Mouse (Mus musculus) lung, postnatal 0 days (tissue): ENCODE data around the gene Slc44a4. TPM values are rescaled to one million over a fixed set of nuclear protein-coding genes. Genes with fewer than 3 reads are reported as not detected.

Source experiments
- ATAC-seq: fragments of 200-750 bp; cut with Nextera tagmentation; 2 replicates; pipeline ENCODE4 v1.8.0; 2017; ENCODE audit warnings: moderate library complexity
- DNase-seq: peaks from one replicate; pipeline ENCODE4 v3.0.0-alpha.2; 2016; ENCODE audit warnings: low spot score
- H3K27ac ChIP-seq: fragments of 300-500 bp; sonication (generic); 2 replicates; pipeline ENCODE4 v1.5.1; 2014; ENCODE audit warnings: antibody characterized with exemption, mild to moderate bottlenecking, low read length, mixed read lengths
- H3K27me3 ChIP-seq: fragments of 300-500 bp; sonication (generic); replicated peaks from 2 replicates; pipeline ENCODE4 v1.6.1; 2014; ENCODE audit warnings: low read length, mixed read lengths; ENCODE audit not compliant: insufficient read depth
- H3K36me3 ChIP-seq: fragments of 300-500 bp; sonication (generic); 2 replicates; pipeline ENCODE4 v1.6.1; 2014; ENCODE audit warnings: low read length, mixed read lengths; ENCODE audit not compliant: insufficient read depth
- H3K4me1 ChIP-seq: fragments of 300-500 bp; sonication (generic); 2 replicates; pipeline ENCODE4 v1.6.1; 2014; ENCODE audit warnings: antibody characterized with exemption, low read depth, low read length, mixed read lengths; ENCODE audit not compliant: insufficient read depth
- H3K4me2 ChIP-seq: fragments of 300-500 bp; sonication (generic); replicated peaks from 2 replicates; pipeline ENCODE4 v1.6.1; 2014; ENCODE audit warnings: low read depth, mild to moderate bottlenecking, low read length, moderate library complexity, mixed read lengths
- H3K4me3 ChIP-seq: fragments of 300-500 bp; sonication (generic); 2 replicates; pipeline ENCODE4 v1.5.1; 2014; ENCODE audit warnings: low read depth, low read length
- H3K9ac ChIP-seq: fragments of 300-500 bp; sonication (generic); replicated peaks from 2 replicates; pipeline ENCODE4 v1.6.1; 2014; ENCODE audit warnings: low read depth, mild to moderate bottlenecking
- H3K9me3 ChIP-seq: fragments of 300-500 bp; sonication (generic); 2 replicates; pipeline ENCODE4 v1.6.1; 2016; ENCODE audit warnings: low read length, mixed read lengths
- CTCF ChIP-seq: IDR thresholded peaks from 2 replicates; pipeline ENCODE4 v1.5.1; 2016; ENCODE audit warnings: antibody characterized with exemption, mild to moderate bottlenecking
- EP300 ChIP-seq: IDR thresholded peaks from 2 replicates; pipeline ENCODE4 v1.6.1; 2016; ENCODE audit warnings: antibody characterized with exemption, mild to moderate bottlenecking, control low read depth
- WGBS: fragments of 180-500 bp; shearing (Covaris S2); extraction: QIAGEN DNeasy Blood & Tissue Kit; methylation state at CpG from one replicate; pipeline ENCODE4 v1.1.7; 2014; 5-methylcytosine and 5-hydroxymethylcytosine counted together
- polyA plus RNA-seq: library from polyadenylated mRNA; unstranded; fragments of >200 nt; fragmentation: Nextera tagmentation; extraction: Ambion mirVana; gene quantifications from 2 replicates; pipeline ENCODE4 v1.2.1, GENCODE M21; 2015

Slc44a4 gene
- polyA plus RNA-seq, 1 experiment from 2014 or later: 7.3 TPM

DNA sequence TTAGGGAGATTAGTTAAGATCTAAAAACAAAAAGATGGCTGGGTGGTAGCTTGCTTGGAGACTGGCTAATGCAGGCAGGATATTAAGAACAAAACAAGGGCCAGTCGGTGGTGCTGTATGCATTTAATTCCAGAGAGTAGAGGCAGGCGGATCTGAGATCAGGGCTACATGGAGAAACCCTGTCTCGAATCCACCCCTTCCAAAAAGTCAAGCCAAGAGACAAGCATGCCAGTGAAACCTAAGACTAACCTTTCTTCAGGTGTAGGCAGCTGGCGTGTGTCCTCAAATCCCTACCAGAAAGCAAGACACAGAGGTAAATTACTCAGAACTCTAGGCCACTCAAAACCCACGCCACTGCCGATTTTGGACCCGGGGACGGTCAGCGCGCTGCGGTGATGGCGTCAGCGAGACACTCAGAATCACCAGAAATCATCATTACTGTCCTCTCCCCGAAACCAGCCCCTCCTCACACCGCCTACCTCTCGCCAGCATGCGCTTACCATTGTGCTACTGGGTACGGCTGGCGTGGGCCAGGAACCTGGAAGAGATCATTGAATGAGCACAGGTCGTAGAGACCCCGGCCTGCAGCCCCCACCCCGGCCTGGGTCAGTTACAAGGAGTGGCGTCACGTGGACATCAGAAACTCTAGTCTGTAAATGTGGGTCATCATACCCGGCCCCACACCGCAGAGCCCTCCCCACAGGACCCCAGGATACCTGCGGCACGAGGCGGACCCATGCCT, 37.5 kb downstream of the Slc44a4 start:
- 0% methylated on average over 29 of the region's 29 CpGs for WGBS
- peak overlapping the region; percentile 61 for H3K9ac ChIP-seq
- H3K4me3 ChIP-seq: peak overlapping the region; percentile 69
- no peak for TF ChIP-seq EP300
- TF ChIP-seq CTCF: no peak
- peaks cover 6% of the 10 kb centered on the region; the same call in 1 of the 2 replicates for H3K4me1 ChIP-seq
- peak overlapping the region; percentile 96 for H3K4me2 ChIP-seq
- peak overlapping the region; percentile 54 for H3K27ac ChIP-seq
- DNase-seq (no peak), ATAC-seq (no peak)
- no peaks in the 10 kb centered on the region for H3K27me3 ChIP-seq
- H3K9me3 ChIP-seq: no peaks in the 10 kb centered on the region
- no peaks in the 10 kb centered on the region for H3K36me3 ChIP-seq

DNA sequence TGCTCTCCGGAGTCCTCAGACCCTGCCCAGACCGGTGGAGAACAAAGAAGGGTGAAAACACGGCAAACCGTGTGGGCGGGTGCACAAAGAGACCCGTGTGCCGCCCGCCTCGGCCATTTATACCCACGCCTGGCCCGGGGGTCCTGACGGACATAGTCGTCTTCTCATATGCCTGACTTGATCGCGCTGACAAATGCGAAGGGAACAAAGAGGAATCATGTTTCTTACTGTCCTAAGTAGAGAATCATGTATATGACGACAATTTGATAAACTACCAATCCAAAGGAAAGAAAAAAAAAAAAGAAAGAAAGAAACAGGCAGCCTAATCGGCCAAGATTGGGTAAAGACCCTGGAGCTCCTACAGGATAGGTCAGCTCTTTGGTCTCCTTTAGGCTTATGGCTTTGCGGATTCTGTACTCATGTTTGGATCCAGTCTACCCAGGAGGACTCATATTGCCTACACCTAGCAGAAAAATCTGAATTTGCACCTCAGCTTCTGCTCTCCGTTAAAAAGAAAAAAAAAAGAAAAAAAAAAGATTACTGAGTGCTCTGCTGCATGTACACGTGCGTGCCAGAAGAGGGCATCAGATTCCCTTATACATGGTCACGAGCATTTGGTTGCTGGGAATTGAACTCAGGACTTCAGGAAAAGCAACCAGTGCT, 38.2 kb downstream of the Slc44a4 start:
- Histone ChIP-seq H3K27me3 (no peaks in the 10 kb centered on the region), H3K9me3 (no peaks in the 10 kb centered on the region), H3K4me1 (peaks cover 6% of the 10 kb centered on the region; the same call in 1 of the 2 replicates), H3K27ac (peak overlapping the region; percentile 54), H3K36me3 (no peaks in the 10 kb centered on the region), H3K4me3 (peak overlapping the region; percentile 69), H3K9ac (peak overlapping the region; percentile 61), H3K4me2 (peak overlapping the region; percentile 96)
- WGBS: under 1% methylated on average over 23 of the region's 23 CpGs
- peak; percentile 85 for ATAC-seq
- TF ChIP-seq EP300: peak; percentile 95
- peak; percentile 83 for TF ChIP-seq CTCF
- peak; percentile 89 for DNase-seq

DNA sequence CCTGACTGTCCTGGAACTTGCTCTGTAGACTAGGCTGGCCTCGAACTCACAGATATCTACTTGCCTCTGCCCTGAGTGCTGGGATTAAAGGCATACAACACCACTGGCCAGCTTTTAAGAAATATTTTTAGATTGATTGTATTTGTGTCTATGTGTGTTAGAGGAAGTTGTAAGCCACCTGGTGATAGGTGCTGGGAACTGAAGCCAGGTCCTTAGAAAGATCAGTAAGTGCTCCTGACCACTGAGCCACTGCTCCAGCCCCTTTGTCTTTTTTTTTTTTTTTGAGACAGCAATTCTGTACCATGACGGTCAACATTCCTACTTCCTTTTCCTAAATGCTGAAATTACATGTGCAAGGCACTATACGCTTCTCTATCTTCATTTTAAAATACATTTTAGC, 39.0 kb downstream of the Slc44a4 start:
- H3K9ac ChIP-seq: no peak overlapping the region
- WGBS: 81% methylated on average over 3 of the region's 3 CpGs
- no peak for ATAC-seq
- no peaks in the 10 kb centered on the region for H3K27me3 ChIP-seq
- H3K4me3 ChIP-seq: no peak overlapping the region
- no peaks in the 10 kb centered on the region for H3K36me3 ChIP-seq
- no peak for DNase-seq
- H3K4me2 ChIP-seq: no peak overlapping the region
- no peak overlapping the region for H3K27ac ChIP-seq
- peaks cover 6% of the 10 kb centered on the region; the same call in 1 of the 2 replicates for H3K4me1 ChIP-seq
- no peaks in the 10 kb centered on the region for H3K9me3 ChIP-seq
- TF ChIP-seq EP300 (no peak), CTCF (no peak)

DNA sequence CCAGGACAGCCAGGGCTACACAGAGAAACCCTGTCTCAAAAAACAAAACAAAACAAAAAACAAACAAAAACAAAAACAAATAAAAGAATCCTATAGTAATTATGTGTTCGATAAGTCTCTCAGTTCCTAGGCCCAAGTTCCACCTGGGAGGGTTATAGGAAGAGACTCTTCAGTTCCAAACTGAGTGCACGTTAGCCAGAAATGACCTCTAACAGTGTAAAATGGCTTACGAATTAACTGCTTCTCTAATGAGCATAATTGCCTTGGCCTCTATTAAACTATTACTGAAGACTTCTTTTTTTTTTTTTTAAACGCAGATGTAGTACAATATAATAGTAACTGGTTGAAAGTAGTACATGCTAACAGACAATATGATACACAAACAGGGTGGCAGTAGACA, 39.6 kb downstream of the Slc44a4 start:
- TF ChIP-seq EP300 (no peak), CTCF (no peak)

DNA sequence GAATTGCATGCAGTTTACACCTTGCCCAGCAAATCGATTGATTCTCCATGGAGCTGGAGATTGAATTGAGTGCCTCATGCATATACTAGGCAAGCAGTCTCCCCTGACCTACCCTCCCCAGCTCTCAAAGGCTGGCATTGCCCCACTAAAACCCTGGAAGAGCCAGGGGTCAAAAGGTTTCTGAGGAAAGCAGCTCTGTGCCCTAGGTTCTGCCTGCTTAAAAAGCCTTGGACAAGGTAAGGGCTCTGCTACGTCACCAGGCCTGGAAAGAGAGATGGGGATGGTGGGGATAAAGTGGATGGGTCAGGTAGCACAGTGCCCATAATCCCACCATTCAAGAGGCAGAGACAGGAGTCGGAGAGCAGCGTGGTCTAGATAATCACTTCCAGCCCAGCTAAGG, 40.6 kb downstream of the Slc44a4 start:
- Histone ChIP-seq H3K4me3 (no peak overlapping the region), H3K27me3 (no peaks in the 10 kb centered on the region), H3K4me2 (no peak overlapping the region), H3K9me3 (no peaks in the 10 kb centered on the region), H3K36me3 (no peaks in the 10 kb centered on the region), H3K9ac (no peak overlapping the region), H3K27ac (no peak overlapping the region), H3K4me1 (peaks cover 6% of the 10 kb centered on the region; the same call in 1 of the 2 replicates)
- 77% methylated on average over 4 of the region's 4 CpGs for WGBS
- DNase-seq: no peak
- TF ChIP-seq CTCF: no peak
- no peak for TF ChIP-seq EP300
- ATAC-seq: no peak

More for the DNA sequence above, 39.6 kb downstream of the Slc44a4 start:
- Histone ChIP-seq H3K36me3 (no peaks in the 10 kb centered on the region), H3K9me3 (no peaks in the 10 kb centered on the region), H3K9ac (no peak overlapping the region), H3K4me2 (no peak overlapping the region), H3K27ac (no peak overlapping the region), H3K27me3 (no peaks in the 10 kb centered on the region), H3K4me1 (peaks cover 6% of the 10 kb centered on the region; the same call in 1 of the 2 replicates), H3K4me3 (no peak overlapping the region)
- 93% methylated on average over 4 of the region's 4 CpGs for WGBS
- DNase-seq: no peak
- ATAC-seq: no peak

DNA sequence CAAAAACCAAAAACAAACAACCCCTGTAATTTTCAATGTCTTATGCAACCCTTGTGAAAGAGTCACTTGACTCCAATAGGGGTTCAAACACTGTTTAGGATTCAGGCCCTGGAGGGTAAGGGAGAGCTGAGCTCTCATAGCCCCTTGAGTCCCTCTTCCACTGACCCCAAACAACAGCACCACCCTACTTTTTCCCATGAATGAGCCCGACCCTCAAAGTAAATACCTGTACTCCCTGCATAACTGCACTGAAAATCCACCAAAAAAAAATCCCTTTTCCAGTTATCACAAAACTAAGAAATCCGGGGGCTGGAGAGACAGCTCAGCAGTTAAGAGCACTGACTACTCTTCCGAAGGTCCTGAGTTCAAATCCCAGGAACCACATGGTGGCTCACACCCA, 41.6 kb downstream of the Slc44a4 start:
- ATAC-seq: no peak
- DNase-seq: no peak
- TF ChIP-seq EP300 (no peak), CTCF (no peak)

More for the DNA sequence above, 41.6 kb downstream of the Slc44a4 start:
- no peaks in the 10 kb centered on the region for H3K36me3 ChIP-seq
- no peaks in the 10 kb centered on the region for H3K9me3 ChIP-seq
- H3K4me1 ChIP-seq: peaks cover 6% of the 10 kb centered on the region; the same call in 1 of the 2 replicates
- no peak overlapping the region for H3K4me2 ChIP-seq
- no peak overlapping the region for H3K9ac ChIP-seq
- 77% methylated on average over 3 of the region's 3 CpGs for WGBS
- no peak overlapping the region for H3K4me3 ChIP-seq
- H3K27me3 ChIP-seq: no peaks in the 10 kb centered on the region
- no peak overlapping the region for H3K27ac ChIP-seq
